Mouse (Mus musculus): ENCODE results near the gene Crb3.
"Not testable (repeated sequence)": the region's sequence is repeated elsewhere in the genome, so short reads cannot be mapped to it uniquely, and the experiment has no call there.

Crb3 gene

GRCm38 (mm10) chr17:57058891-57059485 lies at the start of gene Crb3:
Gene Crb3, plus strand, starts transcription at chr17:57059105.
- DNase-seq, result peak; percentile 66 to 74

GRCm38 (mm10) chr17:57010911-57011235 lies 48.0 kb upstream of the Crb3 start:
- no peak for DNase-seq

- DNase-seq, result peak; percentile 95 to 97
These were observed 47.4 kb upstream of the Crb3 start, which contains the start of the genes Gtf2f1 and Gm17949 for GRCm38 (mm10) chr17:57011236-57012141. Gene Gtf2f1, minus strand, starts transcription at chr17:57011288. Gene Gm17949, plus strand, starts transcription at chr17:57011469.

- no peak for DNase-seq
These were observed 46.6 kb upstream of the Crb3 start for GRCm38 (mm10) chr17:57012245-57012795.

- DNase-seq, result no peak
These were observed 39.2 kb upstream of the Crb3 start for GRCm38 (mm10) chr17:57019693-57020092.

- no peak for DNase-seq
These were observed 37.9 kb upstream of the Crb3 start for GRCm38 (mm10) chr17:57020960-57021359.

GRCm38 (mm10) chr17:57027471-57027870 lies 31.4 kb upstream of the Crb3 start:
- no peak for DNase-seq

- no peak for DNase-seq
These were observed 29.2 kb upstream of the Crb3 start for GRCm38 (mm10) chr17:57029691-57030090.

- DNase-seq, result peak in 1 of 2 experiments; percentile 72
These were observed 27.8 kb upstream of the Crb3 start, which contains the start of gene Khsrp for GRCm38 (mm10) chr17:57030931-57031660. Gene Khsrp, minus strand, starts transcription at chr17:57031522.

GRCm38 (mm10) chr17:57031661-57032420 lies 27.1 kb upstream of the Crb3 start:
- DNase-seq, result peak; percentile 98 to 99

- DNase-seq, result no peak
These were observed 26.1 kb upstream of the Crb3 start for GRCm38 (mm10) chr17:57032854-57033253.

GRCm38 (mm10) chr17:57038978-57039377 lies 19.9 kb upstream of the Crb3 start:
- DNase-seq, result no peak

GRCm38 (mm10) chr17:57041554-57041953 lies 17.4 kb upstream of the Crb3 start, which contains the start of gene Slc25a41:
Gene Slc25a41, minus strand, starts transcription at chr17:57041654.
- no peak for DNase-seq

GRCm38 (mm10) chr17:57047406-57047805 lies 11.5 kb upstream of the Crb3 start:
- peak in 1 of 2 experiments; percentile 27 for DNase-seq

- DNase-seq, result no peak
These were observed 10.1 kb upstream of the Crb3 start for GRCm38 (mm10) chr17:57048816-57049215.

GRCm38 (mm10) chr17:57051679-57052078 lies 7.2 kb upstream of the Crb3 start:
- DNase-seq, result not testable (repeated sequence)

GRCm38 (mm10) chr17:57056246-57056645 lies 2.7 kb upstream of the Crb3 start:
- DNase-seq, result no peak

- DNase-seq, result peak; percentile 80 to 86
These were observed 627 bp downstream of the Crb3 start, which contains the start of gene Slc25a23 for GRCm38 (mm10) chr17:57059486-57059977. Gene Slc25a23, minus strand, starts transcription at chr17:57059863.

GRCm38 (mm10) chr17:57060231-57060801 lies 1.4 kb downstream of the Crb3 start:
- peak; percentile 98 for DNase-seq

GRCm38 (mm10) chr17:57061069-57061468 lies 2.2 kb downstream of the Crb3 start:
- DNase-seq, result peak in 1 of 2 experiments; percentile 29

GRCm38 (mm10) chr17:57062011-57062521 lies 3.2 kb downstream of the Crb3 start:
- DNase-seq, result peak; percentile 50 to 68
